Mouse (Mus musculus) brain, embryonic 18.5 days (tissue): ENCODE data around the gene 3300002I08Rik.
"Not testable (repeated sequence)": the region's sequence is repeated elsewhere in the genome, so short reads cannot be mapped to it uniquely, and the experiment has no call there.

ENCODE experiments used
- DNase-seq: peaks from one replicate; pipeline ENCODE4 v3.0.0-alpha.2; 2012; ENCODE audit warnings: low read depth, low spot score

Gene 3300002I08Rik

GRCm38 (mm10) chr2:150362113-150362877 lies at the start of gene 3300002I08Rik:
TSS of gene 3300002I08Rik (minus strand) at chr2:150362765.
- DNase-seq = peak; percentile 83

- not testable (repeated sequence) for DNase-seq
These were observed 49.6 kb upstream of the 3300002I08Rik start for GRCm38 (mm10) chr2:150412146-150412545.

- no peak for DNase-seq
These were observed 27.6 kb upstream of the 3300002I08Rik start for GRCm38 (mm10) chr2:150390198-150390597.

- DNase-seq = not testable (repeated sequence)
These were observed 23.1 kb upstream of the 3300002I08Rik start for GRCm38 (mm10) chr2:150385553-150386106.

- DNase-seq = no peak
These were observed 289 bp upstream of the 3300002I08Rik start for GRCm38 (mm10) chr2:150362878-150363229.

GRCm38 (mm10) chr2:150357136-150357535 lies 5.4 kb downstream of the 3300002I08Rik start:
- DNase-seq = not testable (repeated sequence)

GRCm38 (mm10) chr2:150323402-150323801 lies 39.2 kb downstream of the 3300002I08Rik start, which contains the start of gene Gm10130:
TSS of gene Gm10130 (plus strand) at chr2:150323702.
- no peak for DNase-seq

- no peak for DNase-seq
These were observed 43.6 kb downstream of the 3300002I08Rik start for GRCm38 (mm10) chr2:150318973-150319372.

- no peak for DNase-seq
These were observed 46.4 kb downstream of the 3300002I08Rik start for GRCm38 (mm10) chr2:150316140-150316539.

GRCm38 (mm10) chr2:150310952-150311884 lies 51.3 kb downstream of the 3300002I08Rik start:
- peak; percentile 62 for DNase-seq

- DNase-seq = no peak
These were observed 55.3 kb downstream of the 3300002I08Rik start for GRCm38 (mm10) chr2:150307183-150307773.

GRCm38 (mm10) chr2:150299096-150299495 lies 63.5 kb downstream of the 3300002I08Rik start:
- DNase-seq = no peak

- no peak for DNase-seq
These were observed 68.9 kb downstream of the 3300002I08Rik start for GRCm38 (mm10) chr2:150293669-150294068.
